Mouse (Mus musculus) activated CD4-positive, CD25-positive, alpha-beta regulatory T cell, adult 4 months (primary cell): ENCODE results near the gene Draxin. TPM values are rescaled to one million over a fixed set of nuclear protein-coding genes. Genes with fewer than 3 reads are reported as not detected.
A peak's percentile ranks its signal among the peaks of the same experiment; 100 is the strongest.
"Not testable (repeated sequence)": the region's sequence is repeated elsewhere in the genome, so short reads cannot be mapped to it uniquely, and the experiment has no call there.

Source experiments
- ATAC-seq: one replicate; pipeline ENCODE4 v1.8.0; 2017
- polyA plus RNA-seq, 2 experiments: library from polyadenylated mRNA; unstranded; fragments of 100-300 nt; shearing (Covaris generic); gene quantifications; one replicate each; pipeline ENCODE4 v1.2.1; 2017

The Draxin gene
- under 1 TPM in 1 of 2 experiments, not detected in 1; 0.11 TPM for polyA plus RNA-seq

DNA sequence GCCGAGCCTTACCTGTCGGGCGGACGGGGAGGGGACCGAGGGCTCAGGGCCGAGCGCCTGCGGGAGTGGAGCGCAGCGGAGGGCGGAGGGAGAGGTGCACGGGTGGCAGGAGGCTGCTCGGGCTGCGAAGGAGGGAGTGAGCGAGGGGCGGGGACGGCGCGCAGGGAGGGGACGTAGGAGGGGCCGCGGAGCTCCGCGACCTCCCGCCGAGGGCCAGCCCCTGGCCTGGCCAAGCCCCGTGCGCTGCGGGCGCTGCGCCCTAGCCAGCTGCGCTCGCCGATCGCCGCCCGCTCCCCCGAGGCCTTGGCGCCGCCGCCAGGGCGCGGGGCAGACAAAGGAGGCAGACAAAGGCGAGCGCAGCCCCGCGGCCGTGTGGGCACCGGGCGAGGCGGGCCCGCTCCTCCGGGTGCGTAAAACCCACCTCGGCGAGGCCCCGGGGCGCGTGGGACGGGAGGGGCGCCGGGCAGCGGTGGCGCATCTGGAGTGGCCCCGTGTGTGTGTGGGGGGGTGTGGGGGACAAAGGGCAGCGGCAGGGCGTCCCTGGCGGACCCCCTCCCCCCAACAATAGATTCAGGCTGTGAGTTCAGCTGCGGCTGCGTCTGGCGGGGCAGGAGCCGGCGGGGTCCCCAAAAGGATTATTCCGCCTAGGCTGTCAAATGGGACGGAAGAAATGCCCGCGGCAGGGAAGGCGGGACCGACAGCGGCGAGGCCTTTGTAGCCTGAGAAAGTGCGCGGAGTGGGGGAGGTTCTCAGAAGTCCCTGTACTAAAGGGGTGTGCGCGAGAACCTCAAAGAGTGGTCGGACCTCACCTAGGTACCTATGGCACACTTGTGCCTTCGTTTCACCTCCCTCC lies at the start of gene Draxin:
Draxin (minus strand) TSS at position 138 of the 853 bp plus-strand sequence.
- no peak for ATAC-seq

DNA sequence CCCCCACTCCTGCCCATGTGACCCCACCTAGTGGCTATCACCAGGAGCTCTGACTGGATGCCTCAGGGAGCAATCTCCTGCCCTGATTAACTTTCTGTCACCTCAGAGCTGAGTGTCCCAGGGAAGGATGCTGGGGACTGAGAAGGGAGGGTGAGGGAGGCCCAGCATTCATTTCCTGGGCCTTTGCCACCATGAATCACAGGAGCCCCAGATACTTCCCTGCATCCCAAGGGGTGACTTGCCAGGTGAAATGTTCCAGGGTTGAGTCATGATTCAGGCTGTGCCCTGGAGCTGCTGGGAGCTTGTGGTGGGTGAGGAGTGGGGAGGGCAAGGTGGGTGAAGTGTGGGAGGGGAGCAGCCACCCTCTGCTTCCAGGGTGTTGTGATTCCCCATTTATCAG lies 47.2 kb upstream of the Draxin start:
- ATAC-seq = no peak

DNA sequence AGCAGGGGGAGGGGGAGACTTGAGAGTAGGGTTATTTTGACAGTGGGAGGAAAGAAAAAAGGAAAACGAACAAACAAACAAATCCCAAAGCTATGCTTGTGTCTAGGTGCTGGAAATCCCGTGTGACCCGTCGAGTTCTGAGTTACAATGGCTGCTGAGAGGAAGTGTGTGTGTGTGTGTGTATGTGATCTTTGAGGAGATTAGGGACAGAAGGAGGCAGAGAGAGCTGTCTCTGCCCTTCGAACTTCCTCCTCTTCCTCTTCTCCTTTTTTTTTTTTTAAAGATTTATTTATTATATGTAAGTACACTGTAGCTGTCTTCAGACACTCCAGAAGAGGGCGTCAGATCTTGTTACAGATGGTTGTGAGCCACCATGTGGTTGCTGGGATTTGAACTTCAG lies 46.1 kb upstream of the Draxin start:
- ATAC-seq = not testable (repeated sequence)

DNA sequence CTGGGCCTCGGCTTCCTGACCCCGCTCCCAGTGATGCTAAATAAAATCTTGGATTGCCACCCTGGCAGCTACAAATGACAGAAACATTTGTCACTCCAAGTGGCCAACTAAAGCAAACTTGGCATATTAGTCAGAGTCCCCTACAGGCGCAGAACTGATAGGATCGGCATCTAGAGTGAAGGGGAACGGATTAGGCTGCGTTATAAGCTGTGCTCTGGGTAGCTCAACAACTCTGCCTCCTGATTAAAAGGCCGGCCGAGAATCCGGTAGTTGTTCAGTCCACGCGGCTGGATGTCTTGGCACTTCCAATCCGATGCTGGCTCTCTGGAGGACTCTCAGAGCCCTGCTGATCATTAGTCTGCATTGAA lies 44.0 kb upstream of the Draxin start:
- ATAC-seq = no peak

DNA sequence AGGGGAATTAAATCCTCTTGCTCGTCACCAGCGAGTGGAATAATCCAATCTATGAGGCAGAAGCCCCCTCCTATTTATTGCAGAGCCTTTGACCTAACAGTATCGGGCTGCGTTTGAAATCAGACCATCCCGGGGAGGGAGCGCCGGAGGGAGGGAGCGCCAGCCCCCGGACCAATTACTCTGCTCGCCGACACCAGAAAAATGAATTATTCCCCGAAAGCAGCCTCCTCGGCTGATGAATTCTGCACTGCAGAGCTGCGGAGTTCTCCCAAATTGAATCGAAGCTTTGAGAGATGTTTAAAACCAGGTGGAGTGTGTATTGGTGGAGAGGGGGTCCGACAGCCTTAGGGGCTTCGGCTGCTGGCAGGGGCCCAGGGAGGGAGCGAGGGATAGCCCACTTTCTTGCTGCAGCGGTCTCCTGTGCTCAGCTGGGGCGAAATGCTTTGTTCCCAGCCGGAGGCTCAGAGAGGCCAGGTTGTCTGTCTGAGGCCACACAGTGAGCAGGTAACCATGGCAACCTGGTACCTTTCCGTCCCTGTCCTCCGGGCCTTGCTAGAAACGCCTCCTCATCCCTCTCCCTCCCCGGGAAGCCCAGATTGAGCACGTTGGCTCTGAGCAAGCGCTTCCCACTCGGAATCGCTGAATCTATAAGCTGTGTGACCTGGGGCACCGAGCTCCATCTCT lies 43.5 kb upstream of the Draxin start:
- no peak for ATAC-seq

DNA sequence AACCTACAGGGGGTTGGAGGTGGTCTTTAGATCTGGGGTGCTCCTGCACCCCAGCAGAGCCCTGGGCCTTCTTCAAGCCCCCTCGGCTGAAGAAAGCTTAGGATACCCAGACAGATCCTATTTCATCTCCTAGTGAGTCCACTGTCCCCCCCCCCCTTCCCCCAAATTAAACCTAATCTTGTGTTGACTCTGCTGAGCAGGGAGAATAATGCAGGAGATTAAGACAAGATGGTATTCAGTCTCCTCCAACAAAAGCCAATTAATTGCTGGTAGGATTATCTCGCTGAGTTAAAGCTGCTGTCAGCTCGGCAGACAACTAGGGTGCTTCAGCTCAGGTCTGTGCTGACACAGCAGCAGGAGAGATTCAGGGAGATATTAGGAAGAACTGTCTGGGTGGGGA lies 40.8 kb upstream of the Draxin start:
- ATAC-seq = no peak

DNA sequence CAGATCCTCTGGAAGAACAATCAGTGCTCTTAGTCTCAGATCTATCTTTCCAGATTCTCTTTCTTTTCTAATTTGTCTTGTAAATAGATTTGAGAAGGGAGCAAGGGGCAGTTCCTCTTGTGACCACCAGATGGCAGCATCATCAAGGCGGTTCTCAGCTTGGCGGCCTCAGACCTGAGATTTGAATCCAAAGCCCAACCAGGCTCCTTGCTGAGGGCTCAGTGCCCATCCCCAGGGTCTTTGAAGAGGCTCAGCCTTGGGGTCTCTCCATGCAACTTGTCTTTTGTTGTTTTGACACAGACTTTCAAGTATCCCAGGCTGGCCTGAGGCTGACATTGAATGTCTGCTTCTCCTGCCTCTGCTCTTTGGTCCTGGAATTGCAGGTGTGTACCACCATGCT lies 40.3 kb upstream of the Draxin start:
- peak; percentile 47 for ATAC-seq

DNA sequence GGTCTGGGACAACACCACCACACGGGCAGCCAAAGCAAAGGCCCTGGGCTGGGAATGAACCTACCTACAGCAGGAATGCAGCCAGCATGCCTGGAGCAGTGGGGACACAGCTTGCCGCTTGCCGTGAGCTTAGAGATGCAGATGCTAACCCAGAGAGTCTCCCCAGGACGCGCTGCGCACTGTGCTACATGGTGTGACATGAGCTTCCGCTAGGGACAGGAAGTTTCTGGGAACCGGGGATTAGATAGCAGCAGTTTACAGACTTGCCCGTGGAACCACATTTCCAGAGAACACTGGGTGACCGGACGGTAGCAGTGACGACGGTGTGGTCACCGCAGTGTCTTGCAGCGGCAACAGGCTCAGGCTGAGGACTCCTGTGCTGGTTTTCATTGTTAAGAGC lies 39.1 kb upstream of the Draxin start:
- no peak for ATAC-seq

DNA sequence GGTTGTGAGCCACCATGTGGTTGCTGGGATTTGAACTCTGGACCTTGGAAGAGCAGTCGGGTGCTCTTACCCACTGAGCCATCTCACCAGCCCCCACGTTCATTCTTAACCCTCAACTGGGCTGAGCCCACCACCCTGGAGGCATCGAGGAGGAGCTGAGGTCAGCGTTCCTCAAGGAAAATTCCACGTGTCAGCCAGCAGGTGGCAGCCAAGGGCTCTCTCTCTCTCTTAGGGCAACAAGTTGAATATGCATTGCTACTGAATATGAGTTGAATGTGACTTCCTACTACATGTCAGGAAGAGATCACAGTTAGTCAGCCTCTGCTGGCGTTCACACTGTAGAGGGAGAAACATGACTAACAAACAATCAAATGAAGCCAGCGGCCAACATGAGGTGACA lies 37.8 kb upstream of the Draxin start:
- peak; percentile 65 for ATAC-seq

DNA sequence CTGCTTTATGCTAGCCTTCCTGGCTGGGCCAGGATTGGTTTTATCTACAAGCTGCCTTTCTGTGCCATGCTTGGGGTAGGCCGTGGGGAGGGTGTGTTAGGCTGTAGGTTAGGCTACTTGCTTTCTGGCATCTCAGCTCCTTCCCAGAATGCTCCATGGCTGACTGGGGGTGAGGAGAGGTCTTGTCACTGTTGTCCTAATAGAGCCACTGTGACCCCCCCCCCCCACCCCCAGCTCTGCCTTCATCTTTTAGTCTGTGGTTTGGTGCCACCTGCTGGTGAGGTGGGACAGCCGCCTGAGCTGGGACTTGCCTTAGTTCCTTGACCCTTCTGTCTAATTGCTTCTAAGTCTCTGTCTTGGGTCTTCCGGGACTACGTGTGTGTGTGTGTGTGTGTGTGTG lies 36.5 kb upstream of the Draxin start:
- ATAC-seq = no peak

DNA sequence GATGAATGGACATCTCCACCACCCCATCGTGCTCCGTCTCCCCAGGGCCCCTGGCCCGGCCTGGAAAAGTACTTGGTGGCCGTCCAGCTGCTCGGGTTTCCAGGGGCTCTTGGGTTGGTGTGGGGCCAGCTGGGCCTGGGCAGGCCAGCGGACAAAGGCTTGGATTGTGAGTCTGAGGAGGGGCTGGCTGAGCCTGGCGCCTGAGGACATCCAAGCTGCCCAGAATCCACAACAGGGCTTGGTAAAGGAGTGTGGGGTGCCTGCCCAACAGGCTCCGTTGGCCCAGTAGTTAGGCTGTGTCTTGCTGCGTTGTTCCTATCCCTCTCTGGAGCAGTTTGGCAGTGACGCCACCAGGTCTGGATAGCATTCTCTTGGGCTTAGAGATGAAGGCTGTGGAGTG lies 35.9 kb upstream of the Draxin start:
- no peak for ATAC-seq

DNA sequence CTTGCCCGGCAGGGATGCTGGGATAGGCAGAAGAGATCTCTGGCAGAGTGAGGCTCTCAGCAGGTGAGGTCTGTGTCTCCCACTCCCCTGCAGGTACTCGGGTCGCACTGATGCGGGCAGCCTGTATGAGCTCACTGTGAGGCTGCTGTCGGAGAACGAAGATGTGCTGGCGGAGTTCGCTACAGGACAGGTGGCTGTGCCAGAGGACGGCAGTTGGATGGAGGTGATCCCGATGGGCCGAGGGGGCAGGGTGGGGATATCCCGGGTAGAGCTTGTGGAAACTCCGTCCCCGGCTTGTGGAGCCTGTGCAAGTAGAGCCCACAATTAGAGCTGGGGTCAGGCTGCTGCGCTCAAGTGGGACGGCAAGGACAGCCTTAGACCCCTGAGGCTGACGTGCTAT lies 35.1 kb upstream of the Draxin start:
- no peak for ATAC-seq

DNA sequence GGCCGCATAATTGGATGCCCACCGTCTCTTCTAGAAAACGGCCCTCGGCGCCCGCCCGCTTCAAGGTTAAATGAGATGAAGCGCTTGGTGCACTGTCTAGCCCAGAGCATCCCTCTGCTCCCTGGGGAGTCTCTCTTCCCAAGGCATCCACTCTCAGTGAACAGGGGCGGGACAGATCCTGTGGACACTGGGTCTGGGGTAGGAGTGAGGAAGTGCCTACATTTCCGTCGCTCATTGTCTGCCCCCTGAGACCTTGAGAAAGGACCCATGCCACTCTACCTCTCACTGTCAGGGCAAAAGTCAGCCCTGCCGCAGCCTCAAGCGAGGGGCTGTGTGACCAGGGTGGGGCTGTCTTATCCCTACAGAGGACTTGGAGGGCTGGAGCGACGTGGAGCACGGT lies 34.0 kb upstream of the Draxin start:
- ATAC-seq = no peak

DNA sequence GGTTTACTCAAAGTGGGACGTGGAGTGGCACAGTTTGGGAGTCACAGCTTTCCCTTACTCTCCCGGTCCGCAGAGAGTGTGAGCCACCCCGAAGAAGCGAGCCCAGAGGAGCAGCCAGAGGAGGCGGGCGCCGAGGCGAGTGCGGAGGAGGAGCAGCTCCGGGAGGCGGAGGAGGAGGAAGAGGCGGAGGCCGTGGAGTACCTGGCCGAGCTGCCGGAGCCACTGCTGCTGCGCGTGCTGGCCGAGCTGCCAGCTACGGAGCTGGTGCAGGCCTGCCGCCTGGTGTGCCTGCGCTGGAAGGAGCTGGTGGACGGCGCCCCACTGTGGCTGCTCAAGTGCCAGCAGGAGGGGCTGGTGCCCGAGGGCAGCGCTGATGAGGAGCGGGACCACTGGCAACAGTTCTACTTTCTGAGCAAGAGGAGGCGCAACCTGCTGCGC lies 33.5 kb upstream of the Draxin start:
- peak; percentile 44 for ATAC-seq

DNA sequence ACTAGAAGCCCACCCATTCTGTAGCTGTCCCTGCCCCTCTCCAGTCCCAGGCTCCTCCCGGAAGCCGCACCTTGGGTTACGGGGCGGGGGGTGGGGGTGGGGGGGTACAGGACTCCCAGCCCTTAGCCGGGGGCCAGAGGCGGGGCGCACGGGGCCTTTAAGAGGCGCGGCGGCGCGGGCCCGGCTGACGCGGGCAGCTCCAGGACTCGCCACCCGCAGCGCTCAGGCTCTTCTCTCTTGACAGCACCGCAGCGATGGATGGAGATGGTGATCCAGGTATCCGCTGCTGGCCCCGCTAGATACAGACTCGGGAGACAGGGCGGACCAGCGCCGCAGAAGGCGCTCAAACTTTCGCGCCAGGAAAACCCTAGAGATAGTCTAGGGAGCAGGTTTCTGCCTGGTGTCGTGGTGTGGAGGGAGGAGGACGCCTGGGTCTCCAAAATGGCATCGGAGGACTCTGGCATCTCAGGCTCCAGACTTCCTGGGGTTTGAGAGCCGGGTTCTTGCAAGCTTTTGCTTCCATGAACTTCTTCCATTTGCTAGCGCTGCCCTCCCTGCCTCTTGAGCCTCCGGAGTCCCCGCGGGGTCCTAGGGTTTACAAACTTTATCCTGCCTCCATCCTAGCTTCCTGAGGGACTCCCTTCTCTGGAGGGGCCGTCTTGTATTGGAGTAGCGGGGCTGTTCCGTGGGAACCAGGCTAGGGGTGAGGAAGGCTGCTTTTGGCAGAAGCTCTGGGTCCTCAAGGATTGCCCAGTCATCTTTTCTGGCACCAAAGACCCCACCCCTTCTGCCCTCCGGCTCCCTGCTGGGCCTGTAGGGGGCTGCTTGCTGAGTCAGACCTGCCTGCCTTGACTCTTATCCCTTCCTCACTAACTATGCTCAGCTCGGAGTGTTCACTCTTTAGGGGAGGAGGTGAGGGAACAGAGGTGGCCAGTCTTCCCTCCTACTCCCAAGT lies 30.2 kb upstream of the Draxin start, which contains the start of the genes Fbxo44 and Fbxo2:
Fbxo44 (minus strand) TSS at position 47 of the 955 bp plus-strand sequence.
Fbxo2 (plus strand) TSS at position 186 of the 955 bp plus-strand sequence.
- ATAC-seq = peak; percentile 17

DNA sequence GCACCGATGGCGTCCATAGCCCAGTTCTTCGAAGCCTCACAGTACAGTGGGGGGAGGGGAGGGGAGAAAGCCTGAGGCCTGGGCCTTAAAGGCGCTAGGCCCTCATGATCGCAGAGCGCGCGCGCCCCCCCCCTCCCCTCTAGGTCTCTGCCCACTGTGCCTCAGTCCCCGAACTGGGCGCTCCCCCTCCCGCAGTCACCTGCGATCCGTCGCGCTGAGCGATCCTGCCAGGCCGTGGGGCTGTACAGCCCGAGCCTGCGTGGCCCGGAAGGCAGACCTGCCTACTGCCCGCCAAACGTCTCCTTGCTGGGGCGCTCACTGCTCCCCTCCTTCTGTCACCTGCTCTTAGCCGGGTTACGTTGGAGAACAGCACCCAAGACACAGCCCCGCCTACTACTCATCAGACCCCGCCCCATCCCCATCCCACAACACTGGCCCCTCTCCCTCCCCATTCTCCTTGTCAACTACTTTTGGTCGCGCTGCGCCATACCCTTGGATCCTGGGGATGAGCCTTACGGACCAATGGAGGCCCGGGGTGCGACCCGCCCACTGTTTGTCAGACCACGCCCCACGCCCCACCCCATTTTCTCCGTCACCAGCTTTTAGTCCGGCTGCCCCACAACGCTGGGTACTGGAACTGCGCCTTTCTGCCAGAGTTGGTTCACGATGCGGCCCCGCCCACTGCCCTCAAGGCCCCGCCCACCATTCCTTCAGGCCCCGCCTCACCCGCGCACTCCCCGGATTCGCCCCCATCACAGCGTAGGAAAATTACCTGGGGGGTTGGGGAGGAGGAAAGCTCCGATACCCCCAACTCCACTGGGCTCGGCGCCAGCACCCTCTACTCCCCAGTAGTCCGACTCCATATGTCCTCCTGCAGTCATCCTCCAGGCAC lies 29.3 kb upstream of the Draxin start:
- ATAC-seq = peak; percentile 78

DNA sequence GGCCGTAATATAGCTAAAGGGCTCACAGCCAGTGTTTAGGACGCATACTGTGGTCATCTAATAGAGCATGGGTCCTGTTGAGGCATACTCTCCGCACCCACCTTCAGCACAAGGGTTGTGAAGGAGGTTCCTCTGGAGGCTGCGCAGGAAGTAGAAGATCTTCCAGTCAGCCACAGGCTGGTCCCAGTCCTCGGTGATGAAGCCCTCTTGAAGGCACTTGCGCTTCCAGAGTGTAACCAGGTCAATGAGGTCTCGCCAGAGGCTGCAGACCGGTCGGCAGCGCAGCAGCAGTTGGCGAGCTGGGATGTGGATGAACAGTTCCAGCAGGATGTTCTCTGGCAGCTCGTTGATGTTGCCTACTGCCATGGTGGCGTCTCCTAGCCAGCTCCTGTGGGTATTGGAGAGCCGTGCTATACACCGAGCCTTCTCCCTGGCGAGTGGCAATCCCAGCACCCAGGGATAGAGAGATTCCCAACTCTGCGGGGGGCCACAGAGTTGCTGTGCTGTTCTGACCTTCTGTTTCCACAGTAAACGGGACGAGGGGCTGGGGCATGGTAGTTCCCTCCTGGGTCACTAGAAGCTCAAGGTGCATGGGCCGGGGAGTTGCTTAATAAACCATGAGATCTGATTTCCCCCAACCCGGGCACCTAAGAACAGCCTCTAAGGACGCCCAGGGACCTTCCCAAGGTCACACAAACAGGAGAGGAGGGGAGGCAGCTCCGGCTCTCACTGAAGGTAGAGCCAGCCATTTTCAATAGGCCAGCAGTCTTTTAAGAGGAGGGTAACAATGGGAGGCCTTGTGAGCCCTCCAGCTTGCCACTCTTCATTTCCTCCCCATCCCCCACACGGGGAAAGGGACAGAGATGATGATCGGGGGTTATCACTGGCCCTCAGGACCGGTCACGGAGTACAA lies 28.2 kb upstream of the Draxin start:
- ATAC-seq = no peak

DNA sequence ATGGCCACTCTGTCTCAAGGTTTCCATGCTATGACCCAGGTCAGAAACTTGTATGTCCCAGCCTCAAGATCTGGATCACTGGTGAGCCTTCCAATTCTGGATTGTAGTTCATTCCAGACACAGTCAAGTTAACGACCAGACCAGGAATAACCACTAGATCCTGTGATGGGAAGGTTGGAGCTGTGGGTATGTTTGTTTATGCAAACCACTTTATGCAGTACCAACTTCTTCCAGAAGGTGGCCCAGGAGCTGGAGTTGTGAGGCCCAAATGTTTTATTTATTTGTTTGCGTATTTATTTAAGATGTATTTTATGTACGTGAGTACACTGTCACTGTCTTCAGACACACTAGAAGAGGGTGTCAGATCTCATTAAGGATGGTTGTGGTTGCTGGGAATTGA lies 24.5 kb upstream of the Draxin start:
- no peak for ATAC-seq

DNA sequence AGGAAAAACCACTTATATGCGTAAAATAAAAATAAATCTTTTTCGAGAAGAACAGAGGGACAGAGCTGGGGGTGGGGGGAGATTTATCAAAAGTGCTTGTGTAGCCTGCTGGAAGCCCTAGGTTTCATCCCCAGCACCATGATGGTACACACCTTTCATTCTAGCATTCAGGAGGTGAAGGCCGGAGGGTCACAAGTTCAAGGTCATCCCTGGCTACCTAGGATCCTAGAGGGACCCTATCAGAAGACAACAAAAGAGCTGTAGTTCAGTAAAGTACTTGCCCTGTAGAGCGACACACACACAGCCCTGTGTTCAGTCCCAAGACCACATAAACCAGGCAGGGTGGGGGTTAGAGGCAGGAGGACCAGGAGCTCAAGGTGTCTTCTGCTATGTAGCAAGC lies 23.5 kb upstream of the Draxin start:
- ATAC-seq = no peak

DNA sequence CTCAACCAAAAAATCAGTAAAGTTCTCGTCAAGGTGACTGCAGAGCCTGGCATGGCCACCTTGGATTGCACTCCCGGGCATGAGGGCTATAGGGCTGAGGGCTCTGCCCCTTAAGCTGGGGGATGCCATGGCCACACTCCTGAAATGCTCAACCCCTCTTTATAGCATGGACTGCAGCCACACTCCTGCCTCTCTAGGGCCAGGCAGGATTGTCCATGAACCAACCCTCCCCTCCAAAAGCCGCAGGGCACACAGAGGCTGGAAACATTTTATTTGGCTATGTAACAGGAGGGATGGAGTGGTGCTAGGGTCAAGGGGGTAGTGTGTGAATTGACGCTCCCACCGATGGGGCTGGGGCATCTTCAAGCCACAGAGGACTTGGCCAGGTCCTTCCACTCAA lies 22.0 kb upstream of the Draxin start:
- ATAC-seq = no peak
